In genomic region chr19:12006361-12006947, GRCm38 (mm10) we compare ENCODE assay signal across 8 mouse cellular contexts. TPM values are rescaled to one million over a fixed set of nuclear protein-coding genes. Genes with fewer than 3 reads are reported as not detected.
DNase-seq lines count a peak whose midpoint lies in the region; ATAC-seq and TF ChIP-seq lines count a peak whose summit lies in the region.

No protein-coding gene starts in this region.

- dilution Hi-C loops in CH12.LX (cut with MboI; ENCODE audit: extremely low pct_ligation_motif_present, extremely low pct_unique_long_range_greater_than_20kb, low sequenced_read_pairs) = no loop called here

- TF ChIP-seq POLR2A in CH12.LX (IDR thresholded peaks at IDR 0.05; ENCODE audit: low read depth, low read length) = no peak
- no peak for TF ChIP-seq POLR2A in cerebellum, adult 2 months (IDR thresholded peaks at IDR 0.05; ENCODE audit: borderline replicate concordance, insufficient read depth, low read length)

- no peaks in the 10 kb centered on the region for H3K27me3 ChIP-seq in heart, embryonic 11.5 days (ENCODE audit: control insufficient read depth, insufficient read depth, low read length)
- no peaks in the 10 kb centered on the region for H3K27me3 ChIP-seq in CH12.LX (replicated peaks)
- H3K27me3 ChIP-seq in cerebellum, adult 2 months (ENCODE audit: control insufficient read depth, insufficient read depth, low read length) = no peaks in the 10 kb centered on the region
- H3K27me3 ChIP-seq in heart, embryonic 16.5 days (ENCODE audit: control insufficient read depth, insufficient read depth, low read length) = no peaks in the 10 kb centered on the region

- no peak for TF ChIP-seq RAD21 in CH12.LX (IDR thresholded peaks at IDR 0.05; ENCODE audit: low read depth, low read length)

- H3K79me2 ChIP-seq in CH12.LX (replicated peaks; ENCODE audit: control insufficient read depth, extremely low read depth, insufficient read depth, poor library complexity, severe bottlenecking) (no peaks in the 10 kb centered on the region), macrophage (ENCODE audit: inconsistent target) (no peaks in the 10 kb centered on the region)

- H3K4me2 ChIP-seq in heart, embryonic 11.5 days = peak overlapping the region; percentile 73
- H3K4me2 ChIP-seq in CH12.LX (ENCODE audit: insufficient read depth, low read depth, poor library complexity, severe bottlenecking) = peak overlapping the region; percentile 88
- H3K4me2 ChIP-seq in heart, embryonic 16.5 days (ENCODE audit: low read depth, low read length) = peak overlapping the region; percentile 65

- intact Hi-C loops in heart, postnatal 36 days (cut with DNase I) = loop anchor here (2.0 to 5.0 kb wide), 2 partner anchors 94 to 791 kb away; partner anchors contain the start of genes Lpxn, Patl1 and Zfp91

- DNase-seq in heart, postnatal 36 days = no peak
- DNase-seq in CH12.LX (ENCODE audit: extremely low read depth) = peak; percentile 36
- DNase-seq in cerebellum, adult 2 months = peak; percentile 50 to 55
- DNase-seq in thymus, postnatal 36 days = peak; percentile 60
- no peak for DNase-seq in urinary bladder, postnatal 10 days (ENCODE audit: low spot score)

- no peak for ATAC-seq in heart, embryonic 11.5 days (replicated peaks; ENCODE audit: insufficient number of reproducible peaks, low FRiP score, low TSS enrichment)
- ATAC-seq in heart, embryonic 16.5 days (replicated peaks; ENCODE audit: extremely low read depth, insufficient read depth, low FRiP score) = no peak

- WGBS in heart, embryonic 11.5 days (ENCODE audit: insufficient replicate concordance) = 0% methylated on average over 17 of the region's 17 CpGs
- 5% methylated on average over 17 of the region's 17 CpGs for WGBS in cerebellum, adult 2 months
- 3% methylated on average over 17 of the region's 17 CpGs for WGBS in heart, embryonic 16.5 days
- WGBS in macrophage (ENCODE audit: missing documents) = 24% methylated on average over 17 of the region's 17 CpGs

- H3K9ac ChIP-seq in heart, embryonic 11.5 days (ENCODE audit: low read depth, low read length) = peak overlapping the region; percentile 66
- peak overlapping the region; percentile 79 for H3K9ac ChIP-seq in CH12.LX (ENCODE audit: insufficient read depth, low read depth)
- H3K9ac ChIP-seq in heart, embryonic 16.5 days (ENCODE audit: low read length) = peak overlapping the region; percentile 65

- no peak overlapping the region for H3K27ac ChIP-seq in heart, embryonic 11.5 days (ENCODE audit: low read depth, low read length)
- peak overlapping the region; percentile 22 for H3K27ac ChIP-seq in CH12.LX (ENCODE audit: insufficient read depth, low read depth)
- no peak overlapping the region for H3K27ac ChIP-seq in cerebellum, adult 2 months (ENCODE audit: insufficient read depth, low read length)
- H3K27ac ChIP-seq in heart, embryonic 16.5 days (ENCODE audit: low read length) = peak overlapping the region; percentile 27
- peak overlapping the region; percentile 66 for H3K27ac ChIP-seq in macrophage

- peaks cover 2% of the 10 kb centered on the region for H3K4me1 ChIP-seq in heart, embryonic 11.5 days (ENCODE audit: control insufficient read depth, insufficient read depth, low read length)
- peaks cover 6 to 18% of the 10 kb centered on the region in 2 experiments; a peak in 3 of 4 replicates for H3K4me1 ChIP-seq in CH12.LX (ENCODE audit: control insufficient read depth in 1 of 2, insufficient read depth in 2 of 2)
- peaks cover 4% of the 10 kb centered on the region; the same call in 1 of the 2 replicates for H3K4me1 ChIP-seq in cerebellum, adult 2 months (ENCODE audit: control insufficient read depth, insufficient read depth, low read length)
- peaks cover 15% of the 10 kb centered on the region for H3K4me1 ChIP-seq in heart, embryonic 16.5 days (ENCODE audit: control insufficient read depth, insufficient read depth, low read length)

- in situ Hi-C loops in CH12.LX (cut with MboI; ENCODE audit: low pct_ligation_motif_present, low pct_unique_long_range_greater_than_20kb, low sequenced_read_pairs) = loop anchor here (10.0 to 25.0 kb wide), 2 partner anchors 232 to 481 kb away; partner anchors contain the start of gene Mrpl16

- no peak for TF ChIP-seq EP300 in CH12.LX (IDR thresholded peaks at IDR 0.05; ENCODE audit: low read length)

- H3K36me3 ChIP-seq in heart, embryonic 11.5 days (ENCODE audit: control insufficient read depth, insufficient read depth, low read length) = no peaks in the 10 kb centered on the region
- H3K36me3 ChIP-seq in CH12.LX (replicated peaks in 1 of 2; ENCODE audit: control insufficient read depth in 1 of 2, insufficient read depth in 1 of 2, low read length in 1 of 2) (no peaks in the 10 kb centered on the region), macrophage (ENCODE audit: inconsistent target) (no peaks in the 10 kb centered on the region)
- no peaks in the 10 kb centered on the region for H3K36me3 ChIP-seq in heart, embryonic 16.5 days (ENCODE audit: control insufficient read depth, insufficient read depth)

- TF ChIP-seq CTCF in CH12.LX (conservative IDR thresholded peaks at IDR 0.05 in 1 of 2, IDR thresholded peaks at IDR 0.05 in 1 of 2; ENCODE audit: low read depth in 2 of 2, low read length in 2 of 2) = no peak
- no peak for TF ChIP-seq CTCF in cerebellum, adult 2 months (IDR thresholded peaks at IDR 0.05; ENCODE audit: borderline replicate concordance, insufficient read depth, low read depth, low read length)

- H3K4me3 ChIP-seq in heart, embryonic 11.5 days (ENCODE audit: low read depth, low read length) = peak overlapping the region; percentile 67
- peak overlapping the region; percentile 59 to 71 (median 69) for H3K4me3 ChIP-seq in CH12.LX (replicated peaks in 1 of 3; ENCODE audit: low read depth in 2 of 3, low read length in 2 of 3, poor library complexity in 1 of 3)
- H3K4me3 ChIP-seq in cerebellum, adult 2 months (replicated peaks; ENCODE audit: insufficient read depth, low read depth, low read length) = peak overlapping the region; percentile 79
- peak overlapping the region; percentile 66 for H3K4me3 ChIP-seq in heart, embryonic 16.5 days (ENCODE audit: low read length)
- H3K4me3 ChIP-seq in macrophage (ENCODE audit: inconsistent target) = peak overlapping the region; percentile 82

- no peaks in the 10 kb centered on the region for H3K9me3 ChIP-seq in heart, embryonic 11.5 days (replicated peaks; ENCODE audit: control insufficient read depth, low read length)
- H3K9me3 ChIP-seq in CH12.LX (replicated peaks; ENCODE audit: low read length) = no peaks in the 10 kb centered on the region
- no peaks in the 10 kb centered on the region for H3K9me3 ChIP-seq in heart, embryonic 16.5 days (replicated peaks; ENCODE audit: control insufficient read depth, low read length)

TF ChIP-seq in CH12.LX, 34 proteins besides CTCF, POLR2A, EP300 and RAD21:
- no peak for TF ChIP-seq RCOR1 (conservative IDR thresholded peaks at IDR 0.05; ENCODE audit: low read depth, low read length)
- 0 out of 2 replicates have a peak, but pooled peaks have one; percentile 63 for TF ChIP-seq UBTF (IDR thresholded peaks at IDR 0.05; ENCODE audit: low read depth, low read length)
- no peak for TF ChIP-seq ZNF384 (IDR thresholded peaks at IDR 0.05; ENCODE audit: low read depth, low read length)
- 0 out of 2 replicates have a peak, but pooled peaks have one; percentile 12 for TF ChIP-seq TBP (conservative IDR thresholded peaks at IDR 0.05; ENCODE audit: low read depth, low read length)
- TF ChIP-seq NELFE (IDR thresholded peaks at IDR 0.05; ENCODE audit: low read depth, low read length) = no peak
- TF ChIP-seq PAX5 (IDR thresholded peaks at IDR 0.05; ENCODE audit: low read length) = no peak
- no peak for TF ChIP-seq HCFC1 (IDR thresholded peaks at IDR 0.05; ENCODE audit: low read depth, low read length)
- no peak for TF ChIP-seq MXI1 (IDR thresholded peaks at IDR 0.05; ENCODE audit: low read depth, low read length)
- TF ChIP-seq GABPA (IDR thresholded peaks at IDR 0.05; ENCODE audit: insufficient replicate concordance, low read depth, low read length) = no peak
- TF ChIP-seq TCF12 (IDR thresholded peaks at IDR 0.05; ENCODE audit: low read depth, low read length) = no peak
TF ChIP-seq in CH12.LX: peak in this region for 2.

RNA-seq across cellular contexts. Expression of gene Olfr1423, which starts 34.7 kb away (rescaled TPM):
- polyA plus RNA-seq in heart, embryonic 11.5 days (2014; fragmentation: Nextera tagmentation; extraction: Ambion mirVana) = not detected in 2 replicates
- total RNA-seq in heart, postnatal 36 days (2021) = not detected
- total RNA-seq in CH12.LX (2012; rRNA removed) = under 0.01 TPM in 1 of 2 replicates, not detected in the other
- total RNA-seq in CH12.LX (2014; rRNA removed) = not detected in 2 replicates
- polyA plus RNA-seq in CH12.LX (2012; ENCODE audit: insufficient read length, low read depth) = 0.04 and 0.07 TPM in 2 replicates
- polyA plus RNA-seq in cerebellum, adult 2 months (2012; rRNA removed) = not detected in 2 replicates
- polyA plus RNA-seq in heart, embryonic 16.5 days (2015; fragmentation: Nextera tagmentation; extraction: Ambion mirVana) = not detected in 2 replicates
- total RNA-seq in macrophage (2018; cell fraction: chromatin; rRNA removed) = not detected
- not detected for total RNA-seq in macrophage (2018; cell fraction: cytosol; rRNA removed)
- total RNA-seq in macrophage (2018; cell fraction: nucleus; rRNA removed) = not detected
- not detected in 3 replicates for polyA plus RNA-seq in macrophage (2018)

RNA-seq across cellular contexts. Expression of gene Osbp, which starts 40.7 kb away (rescaled TPM):
- 8.6 and 11.8 TPM in 2 replicates for polyA plus RNA-seq in heart, embryonic 11.5 days (2014; fragmentation: Nextera tagmentation; extraction: Ambion mirVana)
- total RNA-seq in heart, postnatal 36 days (2021) = 100 to 1,000 TPM; 102 to 106 TPM
- 17.7 and 20.6 TPM in 2 replicates for total RNA-seq in CH12.LX (2012; rRNA removed)
- 21.1 and 21.4 TPM in 2 replicates for total RNA-seq in CH12.LX (2014; rRNA removed)
- 24.7 and 25.0 TPM in 2 replicates for polyA plus RNA-seq in CH12.LX (2012; ENCODE audit: insufficient read length, low read depth)
- 38.9 and 39.9 TPM in 2 replicates for polyA plus RNA-seq in cerebellum, adult 2 months (2012; rRNA removed)
- polyA plus RNA-seq in heart, embryonic 16.5 days (2015; fragmentation: Nextera tagmentation; extraction: Ambion mirVana) = 4.4 TPM in 2 replicates
- total RNA-seq in macrophage (2018; cell fraction: chromatin; rRNA removed) = 10 to 100 TPM; 11.5 to 33.6 (median 23.9) TPM
- 10 to 100 TPM; 24.6 to 46.9 (median 36.0) TPM for total RNA-seq in macrophage (2018; cell fraction: cytosol; rRNA removed)
- 10 to 100 TPM; 16.3 to 53.2 (median 36.8) TPM for total RNA-seq in macrophage (2018; cell fraction: nucleus; rRNA removed)
- 27.8 to 35.2 TPM (median 29.0 TPM) in 3 replicates for polyA plus RNA-seq in macrophage (2018)

RNA-seq across cellular contexts. Expression of gene Olfr1424, which starts 56.0 kb away (rescaled TPM):
- not detected in 2 replicates for polyA plus RNA-seq in heart, embryonic 11.5 days (2014; fragmentation: Nextera tagmentation; extraction: Ambion mirVana)
- not detected for total RNA-seq in heart, postnatal 36 days (2021)
- total RNA-seq in CH12.LX (2012; rRNA removed) (not detected in 2 replicates), CH12.LX (2014; rRNA removed) (not detected in 2 replicates)
- polyA plus RNA-seq in CH12.LX (2012; ENCODE audit: insufficient read length, low read depth) (not detected in 2 replicates), macrophage (2018) (not detected in 3 replicates)
- not detected in 2 replicates for polyA plus RNA-seq in cerebellum, adult 2 months (2012; rRNA removed)
- polyA plus RNA-seq in heart, embryonic 16.5 days (2015; fragmentation: Nextera tagmentation; extraction: Ambion mirVana) = not detected in 2 replicates
- not detected for total RNA-seq in macrophage (2018; cell fraction: chromatin; rRNA removed)
- not detected for total RNA-seq in macrophage (2018; cell fraction: cytosol; rRNA removed)
- not detected for total RNA-seq in macrophage (2018; cell fraction: nucleus; rRNA removed)

Comparison
In these comparisons a context has a peak if more than half of its experiments do, and no peak if none do; other contexts are left out.
1. H3K27ac ChIP-seq: peak in CH12.LX (single experiment), heart, embryonic 16.5 days (single experiment) and macrophage (single experiment); none in heart, embryonic 11.5 days (single experiment) and cerebellum, adult 2 months (single experiment).
2. DNase-seq: peak in CH12.LX (single experiment), cerebellum, adult 2 months (2 of 2) and thymus, postnatal 36 days (2 of 2); none in heart, postnatal 36 days (0 of 2) and urinary bladder, postnatal 10 days (single experiment).
3. Peak in every context shown above with its lines, with median percentiles within 50 percentile points of each other: H3K4me2 ChIP-seq, H3K4me3 ChIP-seq and H3K9ac ChIP-seq.